25 mouse cellular contexts compared by ENCODE assay signal in the genomic region with DNA sequence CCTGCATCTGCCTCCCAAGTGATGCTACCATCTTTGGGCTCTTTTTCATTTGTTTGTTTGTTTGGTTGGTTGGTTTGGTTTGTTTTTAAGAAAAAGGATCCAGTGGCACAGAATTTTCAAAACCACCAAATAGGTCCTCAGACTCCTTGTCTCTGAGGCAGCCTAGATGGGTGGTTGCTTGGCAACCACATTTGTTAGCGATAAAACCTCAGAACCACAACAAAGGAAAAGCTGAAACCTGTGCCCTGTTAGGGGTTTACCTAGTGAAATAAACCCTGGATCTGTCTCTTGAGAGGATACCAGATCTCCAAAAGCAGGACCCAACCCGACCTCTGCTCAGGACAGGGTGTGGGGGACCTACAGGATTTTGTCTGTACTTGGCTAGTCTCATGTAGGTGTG. TPM values are rescaled to one million over a fixed set of nuclear protein-coding genes. Genes with fewer than 3 reads are reported as not detected.
DNase-seq lines count a peak whose midpoint lies in the region; ATAC-seq lines count a peak whose summit lies in the region.
"Had no signal": no experiment of that assay in that cellular context is flagged by ENCODE, and none has a peak within 500 bp of the region (broad histone marks: within the 10 kb centered on the region; RNA-seq: fewer than 3 reads in every experiment).

No protein-coding gene starts in this region.

- H3K9ac ChIP-seq in intestine, embryonic 15.5 days = no peak overlapping the region
- H3K9ac ChIP-seq: heart, embryonic 13.5 days; limb, embryonic 12.5 days; liver, postnatal 0 days; midbrain, embryonic 12.5 days; neural tube, embryonic 12.5 days had no signal

- WGBS in intestine, embryonic 15.5 days = 71% methylated on average over 2 of the region's 2 CpGs

- DNase-seq in CD4-positive, CD25-positive, alpha-beta regulatory T cell, adult 2 months (ENCODE audit: low read depth, low spot score) = peak; percentile 90
- DNase-seq in T-cell, adult 2 months (ENCODE audit: low spot score) = peak; percentile 86
- DNase-seq in natural killer cell, adult 2 months (ENCODE audit: low spot score in 2 of 2) = peak; percentile 47 to 64
- DNase-seq in thymus, postnatal 14 days = peak; percentile 66
- DNase-seq in cerebellum, postnatal 4 days (ENCODE audit: low spot score in 2 of 2) = no peak
- no peak for DNase-seq in left cerebral cortex, adult 11 months (ENCODE audit: low spot score)
- DNase-seq in adipocyte (ENCODE audit: low spot score) = no peak
- DNase-seq: adrenal gland, postnatal 10 days; B cell, adult 2 months; cerebellum, adult 2 months; cerebellum, postnatal 25 days; gastrocnemius, postnatal 25 days; heart, adult 18-20 months; heart, postnatal 14 days; kidney, adult 8-10 months; kidney, postnatal 10 days; liver, postnatal 0 days had no signal

- no peaks in the 10 kb centered on the region for H3K4me1 ChIP-seq in intestine, embryonic 15.5 days (replicated peaks)
- H3K4me1 ChIP-seq: heart, embryonic 13.5 days; limb, embryonic 12.5 days; neural tube, embryonic 12.5 days had no signal

- no peaks in the 10 kb centered on the region for H3K27me3 ChIP-seq in intestine, embryonic 15.5 days (replicated peaks)
- H3K27me3 ChIP-seq: heart, embryonic 13.5 days; limb, embryonic 12.5 days; midbrain, embryonic 12.5 days; neural tube, embryonic 12.5 days had no signal

- no peak overlapping the region for H3K27ac ChIP-seq in intestine, embryonic 15.5 days
- H3K27ac ChIP-seq: heart, embryonic 13.5 days; limb, embryonic 12.5 days; midbrain, embryonic 12.5 days; neural tube, embryonic 12.5 days had no signal

- no peak overlapping the region for H3K4me3 ChIP-seq in intestine, embryonic 15.5 days (replicated peaks)
- H3K4me3 ChIP-seq: heart, embryonic 13.5 days; limb, embryonic 12.5 days; midbrain, embryonic 12.5 days; neural tube, embryonic 12.5 days had no signal

- H3K9me3 ChIP-seq in intestine, embryonic 15.5 days = no peaks in the 10 kb centered on the region
- H3K9me3 ChIP-seq: heart, embryonic 13.5 days; midbrain, embryonic 12.5 days; neural tube, embryonic 12.5 days had no signal

- no peaks in the 10 kb centered on the region for H3K36me3 ChIP-seq in intestine, embryonic 15.5 days
- H3K36me3 ChIP-seq: heart, embryonic 13.5 days; limb, embryonic 12.5 days; midbrain, embryonic 12.5 days; neural tube, embryonic 12.5 days had no signal

- no peak overlapping the region for H3K4me2 ChIP-seq in intestine, embryonic 15.5 days (replicated peaks)
- H3K4me2 ChIP-seq: heart, embryonic 13.5 days; limb, embryonic 12.5 days; liver, embryonic 11.5 days; midbrain, embryonic 12.5 days; neural tube, embryonic 12.5 days had no signal

- ATAC-seq in intestine, embryonic 15.5 days = no peak
- ATAC-seq: forebrain, embryonic 16.5 days; liver, postnatal 0 days; lung, postnatal 0 days had no signal

RNA-seq across cellular contexts. Expression of a gene that starts 45.6 kb away (rescaled TPM):
- 12.7 and 15.0 TPM in 2 replicates for polyA plus RNA-seq in intestine, embryonic 15.5 days (2015; fragmentation: Nextera tagmentation; extraction: Ambion mirVana)

Comparison
In these comparisons a context has a peak if more than half of its experiments do, and no peak if none do; other contexts are left out.
1. DNase-seq: peak in CD4-positive, CD25-positive, alpha-beta regulatory T cell, adult 2 months (single experiment), T-cell, adult 2 months (single experiment), natural killer cell, adult 2 months (2 of 2) and thymus, postnatal 14 days (single experiment); none in cerebellum, postnatal 4 days (0 of 2), left cerebral cortex, adult 11 months (single experiment) and adipocyte (single experiment).